Mouse (Mus musculus) CH12.LX (cell line): ENCODE measurements around the gene Cnnm3. TPM values are rescaled to one million over a fixed set of nuclear protein-coding genes. Genes with fewer than 3 reads are reported as not detected.

Experiments
- DNase-seq: peaks from one replicate; pipeline ENCODE4 v3.0.0-alpha.2; 2013; ENCODE audit errors: extremely low read depth
- H3K27ac ChIP-seq: 2 replicates; pipeline ENCODE4 v1.5.1; 2012; ENCODE audit warnings: low read depth, mild to moderate bottlenecking, control low read depth, moderate library complexity; ENCODE audit not compliant: insufficient read depth
- H3K27me3 ChIP-seq: replicated peaks from 2 replicates; pipeline ENCODE3; 2012; ENCODE audit warnings: inconsistent platforms
- H3K36me3 ChIP-seq, 2 experiments: replicated peaks in 1 of 2; 2 replicates each; pipeline versions ENCODE3 to v1.6.1; 2012; ENCODE audit warnings: inconsistent platforms in 1 of 2, low read length in 1 of 2, mild to moderate bottlenecking in 1 of 2, mixed read lengths in 1 of 2, moderate library complexity in 1 of 2; ENCODE audit not compliant: control insufficient read depth in 1 of 2, insufficient read depth in 1 of 2
- H3K4me1 ChIP-seq, 2 experiments: 2 replicates each; pipeline ENCODE4 v1.6.1; 2012; ENCODE audit warnings: inconsistent platforms in 1 of 2, moderate library complexity in 1 of 2; ENCODE audit not compliant: insufficient read depth in 2 of 2, control insufficient read depth in 1 of 2
- H3K4me2 ChIP-seq: 2 replicates; pipeline ENCODE4 v1.6.1; 2012; ENCODE audit warnings: low read depth, mild to moderate bottlenecking, control low read depth; ENCODE audit not compliant: poor library complexity, insufficient read depth, severe bottlenecking
- H3K4me3 ChIP-seq, 3 experiments: fragments of 150-350 bp in 1 of 3; sonication (generic) in 1 of 3; replicated peaks in 1 of 3; 2 replicates each; pipeline versions ENCODE3 to v1.5.1; 2011 to 2012; ENCODE audit warnings: low read depth in 2 of 3, low read length in 2 of 3, mild to moderate bottlenecking in 2 of 3, moderate library complexity in 2 of 3, control low read depth in 1 of 3, improper control_type of control experiment in 1 of 3, inconsistent platforms in 1 of 3, mixed read lengths in 1 of 3; ENCODE audit not compliant: poor library complexity in 1 of 3
- H3K79me2 ChIP-seq: replicated peaks from 2 replicates; pipeline ENCODE4 v1.6.1; 2012; ENCODE audit warnings: mild to moderate bottlenecking, moderate library complexity; ENCODE audit not compliant: control insufficient read depth, poor library complexity, insufficient read depth, severe bottlenecking; ENCODE audit errors: extremely low read depth
- H3K9ac ChIP-seq: 2 replicates; pipeline ENCODE4 v1.6.1; 2012; ENCODE audit warnings: low read depth, mild to moderate bottlenecking, control low read depth, moderate library complexity; ENCODE audit not compliant: insufficient read depth
- H3K9me3 ChIP-seq: replicated peaks from 2 replicates; pipeline ENCODE3; 2012; ENCODE audit warnings: low read length, inconsistent platforms, mixed read lengths
- CHD1 ChIP-seq: IDR thresholded peaks from 2 replicates; pipeline ENCODE4 v1.6.1; 2012; ENCODE audit warnings: low read depth, low read length, improper control_type of control experiment, inconsistent platforms
- CHD2 ChIP-seq: IDR thresholded peaks from 2 replicates; pipeline ENCODE4 v1.6.1; 2011; ENCODE audit warnings: low read length, improper control_type of control experiment
- CTCF ChIP-seq, 2 experiments: IDR thresholded peaks in 1 of 2; conservative IDR thresholded peaks in 1 of 2; 2 replicates each; pipeline ENCODE4 v1.5.1; 2011 to 2012; ENCODE audit warnings: low read depth in 2 of 2, low read length in 2 of 2, improper control_type of control experiment in 1 of 2, inconsistent platforms in 1 of 2, mild to moderate bottlenecking in 1 of 2, moderate library complexity in 1 of 2
- ELF1 ChIP-seq: IDR thresholded peaks from 2 replicates; pipeline ENCODE4 v1.6.1; 2014; ENCODE audit warnings: low read depth, mild to moderate bottlenecking, inconsistent platforms, low read length, improper control_type of control experiment
- HCFC1 ChIP-seq: IDR thresholded peaks from 2 replicates; pipeline ENCODE4 v1.6.1; 2012; ENCODE audit warnings: low read depth, mild to moderate bottlenecking, inconsistent platforms, low read length, improper control_type of control experiment
- IRF4 ChIP-seq: IDR thresholded peaks from 2 replicates; pipeline ENCODE4 v1.6.1; 2014; ENCODE audit warnings: low read depth, mild to moderate bottlenecking, inconsistent platforms, low read length, improper control_type of control experiment
- JUN ChIP-seq: IDR thresholded peaks from 2 replicates; pipeline ENCODE4 v1.6.1; 2011; ENCODE audit warnings: low read depth, mild to moderate bottlenecking, low read length, improper control_type of control experiment, moderate library complexity; ENCODE audit not compliant: insufficient read depth
- KAT2A ChIP-seq: IDR thresholded peaks from 2 replicates; pipeline ENCODE4 v1.6.1; 2012; ENCODE audit warnings: low read length, improper control_type of control experiment, inconsistent platforms; ENCODE audit not compliant: insufficient replicate concordance
- MAFK ChIP-seq: IDR thresholded peaks from 2 replicates; pipeline ENCODE4 v1.6.1; 2011; ENCODE audit warnings: low read length, improper control_type of control experiment; ENCODE audit not compliant: insufficient replicate concordance
- MAX ChIP-seq: IDR thresholded peaks from 2 replicates; pipeline ENCODE4 v1.6.1; 2011; ENCODE audit warnings: low read length, improper control_type of control experiment
- MAZ ChIP-seq: IDR thresholded peaks from 2 replicates; pipeline ENCODE4 v1.6.1; 2012; ENCODE audit warnings: low read depth, mild to moderate bottlenecking, inconsistent platforms, low read length, improper control_type of control experiment, moderate library complexity
- MXI1 ChIP-seq: IDR thresholded peaks from 2 replicates; pipeline ENCODE4 v1.6.1; 2011; ENCODE audit warnings: mild to moderate bottlenecking, low read depth, low read length, improper control_type of control experiment
- NELFE ChIP-seq: IDR thresholded peaks from 2 replicates; pipeline ENCODE4 v1.6.1; 2011; ENCODE audit warnings: low read depth, low read length, improper control_type of control experiment
- NRF1 ChIP-seq: IDR thresholded peaks from 2 replicates; pipeline ENCODE4 v1.6.1; 2014; ENCODE audit warnings: low read depth, mild to moderate bottlenecking, inconsistent platforms, low read length, improper control_type of control experiment, moderate library complexity
- PAX5 ChIP-seq: IDR thresholded peaks from 2 replicates; pipeline ENCODE4 v1.6.1; 2012; ENCODE audit warnings: low read length, inconsistent platforms, mixed read lengths
- POLR2A ChIP-seq: IDR thresholded peaks from 2 replicates; pipeline ENCODE4 v1.6.1; 2011; ENCODE audit warnings: low read depth, mild to moderate bottlenecking, improper control_type of control experiment, low read length
- POLR2AphosphoS2 ChIP-seq: IDR thresholded peaks from 2 replicates; pipeline ENCODE4 v1.6.1; 2011; ENCODE audit warnings: low read depth, low read length, improper control_type of control experiment
- SIN3A ChIP-seq: IDR thresholded peaks from 2 replicates; pipeline ENCODE4 v1.6.1; 2012; ENCODE audit warnings: low read length, improper control_type of control experiment, inconsistent platforms
- TBP ChIP-seq: conservative IDR thresholded peaks from 2 replicates; pipeline ENCODE4 v1.6.1; 2011; ENCODE audit warnings: low read depth, low read length, improper control_type of control experiment
- TCF12 ChIP-seq: IDR thresholded peaks from 2 replicates; pipeline ENCODE4 v1.6.1; 2014; ENCODE audit warnings: low read depth, mild to moderate bottlenecking, inconsistent platforms, low read length, improper control_type of control experiment
- USF2 ChIP-seq: conservative IDR thresholded peaks from 2 replicates; pipeline ENCODE4 v1.6.1; 2011; ENCODE audit warnings: low read depth, low read length, improper control_type of control experiment
- ZC3H11A ChIP-seq: IDR thresholded peaks from 2 replicates; pipeline ENCODE4 v1.6.1; 2012; ENCODE audit warnings: low read depth, mild to moderate bottlenecking, inconsistent platforms, low read length, improper control_type of control experiment
- ZMIZ1 ChIP-seq: IDR thresholded peaks from 2 replicates; pipeline ENCODE4 v1.6.1; 2012; ENCODE audit warnings: low read depth, mild to moderate bottlenecking, inconsistent platforms, low read length, improper control_type of control experiment
- dilution Hi-C: fragments of 300-500 bp; cut with MboI; formaldehyde crosslinking; loops from 2 replicates; pipeline ENCODE4 v1.14.3; 2020; ENCODE audit warnings: low sequenced_read_pairs; ENCODE audit not compliant: extremely low pct_unique_long_range_greater_than_20kb, extremely low pct_ligation_motif_present
- in situ Hi-C: fragments of 300-500 bp; cut with MboI; formaldehyde crosslinking; loops from 3 replicates; pipeline ENCODE4 v1.14.3; 2019; ENCODE audit warnings: low sequenced_read_pairs, low pct_ligation_motif_present, low pct_unique_long_range_greater_than_20kb, mixed read lengths
- polyA plus RNA-seq: library from polyadenylated mRNA; unstranded; fragments of >175 nt; gene quantifications from 2 replicates; pipeline ENCODE4 v1.2.1, GENCODE M21; 2012; ENCODE audit warnings: low read depth; ENCODE audit not compliant: insufficient read length
- total RNA-seq, 2 experiments: library from RNA; depleted of rRNA; stranded (reverse); fragments of 300-350 nt in 1 of 2; fragments of >200 nt in 1 of 2; gene quantifications; 2 replicates each; pipeline ENCODE4 v1.2.3; 2012 to 2014

The Cnnm3 gene
- 8.4 and 9.2 TPM in 2 replicates for total RNA-seq (2012; rRNA removed)
- 2.8 and 3.0 TPM in 2 replicates for total RNA-seq (2014; rRNA removed)
- polyA plus RNA-seq = 7.1 and 8.8 TPM in 2 replicates

GRCm38 (mm10) chr1:36511289-36512021, at the start of gene Cnnm3:
Gene Cnnm3, plus strand, starts transcription at chr1:36511867.
- Histone ChIP-seq H3K9ac (peak within 1 kb of the TSS; percentile 85), H3K27ac (peak within 1 kb of the TSS; percentile 19; the same call in 1 of the 2 replicates), H3K79me2 (no peaks in the 10 kb centered on the region), H3K9me3 (no peaks in the 10 kb centered on the region), H3K36me3 (peaks cover 4 to 30% of the 10 kb centered on the region in 2 experiments), H3K4me1 (peaks cover 12 to 41% of the 10 kb centered on the region in 2 experiments), H3K27me3 (no peaks in the 10 kb centered on the region), H3K4me3 (peak within 1 kb of the TSS; percentile 80 to 99 (median 94)), H3K4me2 (peak within 1 kb of the TSS; percentile 89)
- DNase-seq = peak; percentile 93
- peak; percentile 72 for TF ChIP-seq TCF12
- no peak for TF ChIP-seq CHD1
- TF ChIP-seq HCFC1 = peak; percentile 80
- peak in 1 of 2 experiments; percentile 55; a peak in 2 of 4 replicates for TF ChIP-seq CTCF (conservative IDR thresholded peaks at IDR 0.05 in 1 of 2, IDR thresholded peaks at IDR 0.05 in 1 of 2; ENCODE audit: low read depth in 2 of 2, low read length in 2 of 2)
- peak; percentile 87 for TF ChIP-seq SIN3A
- TF ChIP-seq ELF1 = peak; percentile 47
- no peak for TF ChIP-seq ZC3H11A
- peak; percentile 77 for TF ChIP-seq MXI1
- no peak for TF ChIP-seq PAX5
- no peak for TF ChIP-seq MAX
- TF ChIP-seq MAZ = peak; percentile 50; the same call in 1 of the 2 replicates
- no peak for TF ChIP-seq POLR2AphosphoS2
- TF ChIP-seq TBP = no peak
- TF ChIP-seq IRF4 = peak; percentile 13; the same call in 1 of the 2 replicates
- peak; percentile 49; the same call in 1 of the 2 replicates for TF ChIP-seq NELFE
- TF ChIP-seq POLR2A = peak; percentile 77
- TF ChIP-seq MAFK = no peak
- no peak for TF ChIP-seq JUN
- peak; percentile 91 for TF ChIP-seq CHD2
- 0 out of 2 replicates have a peak, but pooled peaks have one; percentile 29 for TF ChIP-seq ZMIZ1
- TF ChIP-seq NRF1 = no peak
- TF ChIP-seq USF2 = no peak
- peak; percentile 50; the same call in 1 of the 2 replicates for TF ChIP-seq KAT2A
- dilution Hi-C loops = no loop called here
- in situ Hi-C loops = no loop called here
